Mouse (Mus musculus) embryo, embryonic 9.5 days (tissue): Measurements from ENCODE around the gene Sars.

Experiments used
- DNase-seq: peaks from one replicate; pipeline ENCODE4 v3.0.0-alpha.2; 2017; ENCODE audit errors: extremely low spot score

Gene Sars

DNA sequence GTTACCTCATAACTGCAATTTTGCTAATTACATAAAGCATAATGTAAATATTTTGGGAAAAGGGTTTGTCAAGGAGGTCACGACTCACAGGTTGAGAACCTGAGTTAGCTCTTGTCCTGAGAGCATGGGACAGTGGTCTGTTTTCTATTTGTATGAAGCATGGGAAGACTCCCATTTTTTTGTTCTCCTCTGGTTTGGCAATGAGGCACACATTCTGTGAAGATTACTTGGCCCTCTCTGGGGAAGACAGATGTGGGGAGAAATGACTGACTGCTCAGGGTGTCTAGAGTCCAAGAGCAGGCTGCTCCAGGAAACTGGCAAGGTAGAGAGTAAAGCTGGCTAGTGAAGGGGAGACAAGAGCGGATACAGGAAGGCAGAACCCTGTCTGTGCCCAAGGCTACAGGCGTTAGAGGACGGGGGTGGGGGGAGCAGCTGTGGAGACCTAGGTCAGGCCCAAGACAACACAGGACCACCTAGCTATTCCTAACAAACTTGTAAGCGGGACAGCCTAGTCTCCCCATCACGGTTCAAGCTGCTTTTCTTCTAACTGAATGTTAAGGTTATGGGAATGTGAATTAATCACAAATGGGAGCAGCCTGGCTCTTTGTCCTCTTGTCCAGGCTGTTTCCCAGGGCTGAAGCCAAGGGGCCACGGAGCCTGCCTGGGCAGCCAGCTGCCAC is 19.9 kb downstream of the Sars start:
- no peak for DNase-seq

GRCm38 (mm10) chr3:108423844-108424801 is 20.9 kb downstream of the Sars start:
- no peak for DNase-seq

- DNase-seq, result no peak
These were observed 22.0 kb downstream of the Sars start for GRCm38 (mm10) chr3:108423006-108423405.

- DNase-seq, result peak; percentile 85
These were observed 29.2 kb downstream of the Sars start for GRCm38 (mm10) chr3:108415831-108416223.

DNA sequence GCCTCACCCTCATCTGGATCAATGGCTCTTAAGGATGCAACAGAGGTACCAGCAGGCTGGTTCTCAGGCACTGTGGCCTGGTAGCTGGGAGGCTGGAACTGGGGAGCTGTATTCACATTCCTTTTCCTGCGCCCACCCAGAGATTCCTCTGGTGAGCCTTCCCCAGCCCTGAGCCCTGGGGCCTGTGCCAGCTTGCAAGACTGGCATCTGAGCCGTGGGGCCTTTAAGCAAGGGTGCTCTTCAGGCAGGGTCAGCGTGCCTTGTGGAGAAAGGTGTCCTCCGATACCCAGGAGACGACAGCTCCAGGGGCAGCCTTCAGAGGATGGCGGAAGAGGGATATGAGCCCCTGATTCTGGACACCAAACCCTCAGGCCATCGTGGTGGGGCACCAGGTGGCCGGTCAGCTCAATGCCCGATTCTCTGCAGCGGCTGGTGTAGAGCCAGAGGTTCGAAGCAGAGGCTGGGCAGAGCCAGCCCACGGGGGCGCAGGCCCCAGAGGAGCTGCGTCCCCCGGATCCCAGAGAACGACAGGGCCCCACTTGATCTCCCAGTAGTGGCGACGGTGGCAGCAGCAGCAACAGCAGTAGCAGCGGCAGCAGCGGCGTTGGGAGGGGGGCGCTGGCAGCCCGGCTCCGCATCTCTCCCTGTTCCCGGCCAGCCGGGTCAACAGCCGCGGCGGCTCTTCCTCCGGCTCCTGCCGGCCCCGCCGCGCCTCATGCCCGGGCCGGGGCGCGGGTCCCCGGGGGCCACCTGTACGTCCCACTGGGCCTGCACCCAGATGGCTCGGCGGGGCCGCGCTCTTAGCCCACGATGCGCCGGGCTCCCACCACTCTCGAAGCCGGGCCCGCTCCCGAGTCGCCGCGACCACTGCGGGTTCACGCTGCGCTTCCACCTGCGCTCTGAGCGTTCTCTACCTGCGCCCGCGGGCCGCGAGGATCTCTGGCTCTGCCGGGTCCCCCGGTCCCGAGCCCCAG is 29.9 kb downstream of the Sars start, which contains the start of gene Celsr2:
Gene Celsr2 (minus strand): TSS at position 696 of the 974 bp plus-strand sequence.
- no peak for DNase-seq

GRCm38 (mm10) chr3:108413634-108414360 is 31.2 kb downstream of the Sars start:
- no peak for DNase-seq

DNA sequence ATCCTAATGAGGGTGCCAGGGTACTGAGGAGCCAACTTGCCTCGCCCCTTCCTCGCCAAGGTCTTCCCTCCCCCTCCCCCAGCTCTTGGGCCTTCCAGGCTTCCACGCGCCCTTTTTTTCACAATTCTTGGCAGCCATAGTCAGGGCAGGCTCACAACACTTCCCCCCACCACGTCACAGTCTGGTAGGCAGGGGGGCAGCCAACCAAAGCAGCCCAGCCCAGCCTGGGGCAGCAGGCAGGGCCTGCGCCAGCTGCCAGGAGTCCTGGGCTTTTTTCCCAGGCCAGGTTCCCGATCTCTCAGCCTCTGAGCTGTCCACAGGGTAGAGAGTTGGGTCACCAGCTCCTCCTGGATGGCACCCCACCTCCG is 33.3 kb downstream of the Sars start:
- no peak for DNase-seq

GRCm38 (mm10) chr3:108411026-108411753 is 33.8 kb downstream of the Sars start:
- no peak for DNase-seq

GRCm38 (mm10) chr3:108410359-108410714 is 34.7 kb downstream of the Sars start:
- peak; percentile 79 for DNase-seq

- no peak for DNase-seq
These were observed 35.2 kb downstream of the Sars start for GRCm38 (mm10) chr3:108409656-108410358.

DNA sequence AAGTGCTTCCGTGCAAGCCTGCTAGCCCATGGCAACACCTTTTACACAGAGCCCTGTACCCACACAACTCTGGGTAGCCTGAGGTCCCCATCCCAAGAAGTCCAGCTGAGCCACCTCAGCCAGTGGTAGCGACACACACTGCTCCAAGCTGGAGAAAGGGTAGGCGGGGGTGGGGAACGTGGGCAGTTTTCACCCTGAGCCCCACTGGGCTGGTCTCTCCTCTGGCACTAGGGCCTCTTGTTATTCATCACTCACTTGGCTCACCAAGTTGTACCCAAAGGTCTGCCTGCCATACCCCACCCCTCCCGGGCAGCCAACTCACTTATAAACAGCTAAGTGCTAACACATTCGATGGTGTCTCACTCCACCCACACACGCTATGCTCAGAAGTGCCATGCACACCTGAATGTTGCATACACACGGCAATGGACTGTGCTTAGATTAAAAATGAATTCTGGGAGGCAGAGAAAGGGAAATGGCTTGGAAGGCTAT is 36.4 kb downstream of the Sars start:
- DNase-seq, result no peak

DNA sequence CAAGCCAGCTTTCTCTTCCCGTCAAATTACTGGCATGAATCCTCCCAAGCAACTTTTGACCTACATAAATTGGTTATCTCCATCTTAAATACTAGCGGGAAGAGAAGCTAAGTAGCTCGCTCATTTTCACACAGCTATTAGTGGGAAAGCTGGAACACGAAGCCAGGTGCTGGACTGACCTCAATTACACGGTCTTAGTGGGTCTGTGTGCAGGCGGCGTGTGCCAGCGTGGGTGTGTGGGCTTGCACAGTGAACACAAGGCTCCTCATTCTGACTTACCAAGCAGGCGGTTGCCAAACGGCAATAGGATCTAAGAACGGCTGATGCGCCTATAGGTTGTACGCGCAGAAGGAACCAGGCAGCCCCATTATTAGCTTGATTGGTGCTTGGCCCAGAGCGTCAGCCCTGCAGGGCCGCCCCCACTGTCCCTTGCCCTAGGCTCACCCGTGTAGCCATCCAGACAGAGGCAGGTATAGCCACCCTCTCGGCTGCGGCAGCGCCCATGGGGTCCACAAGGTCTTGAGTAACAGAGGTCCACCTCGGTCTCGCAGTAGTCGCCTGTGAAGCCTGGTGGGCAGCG is 38.6 kb downstream of the Sars start:
- DNase-seq, result no peak

DNA sequence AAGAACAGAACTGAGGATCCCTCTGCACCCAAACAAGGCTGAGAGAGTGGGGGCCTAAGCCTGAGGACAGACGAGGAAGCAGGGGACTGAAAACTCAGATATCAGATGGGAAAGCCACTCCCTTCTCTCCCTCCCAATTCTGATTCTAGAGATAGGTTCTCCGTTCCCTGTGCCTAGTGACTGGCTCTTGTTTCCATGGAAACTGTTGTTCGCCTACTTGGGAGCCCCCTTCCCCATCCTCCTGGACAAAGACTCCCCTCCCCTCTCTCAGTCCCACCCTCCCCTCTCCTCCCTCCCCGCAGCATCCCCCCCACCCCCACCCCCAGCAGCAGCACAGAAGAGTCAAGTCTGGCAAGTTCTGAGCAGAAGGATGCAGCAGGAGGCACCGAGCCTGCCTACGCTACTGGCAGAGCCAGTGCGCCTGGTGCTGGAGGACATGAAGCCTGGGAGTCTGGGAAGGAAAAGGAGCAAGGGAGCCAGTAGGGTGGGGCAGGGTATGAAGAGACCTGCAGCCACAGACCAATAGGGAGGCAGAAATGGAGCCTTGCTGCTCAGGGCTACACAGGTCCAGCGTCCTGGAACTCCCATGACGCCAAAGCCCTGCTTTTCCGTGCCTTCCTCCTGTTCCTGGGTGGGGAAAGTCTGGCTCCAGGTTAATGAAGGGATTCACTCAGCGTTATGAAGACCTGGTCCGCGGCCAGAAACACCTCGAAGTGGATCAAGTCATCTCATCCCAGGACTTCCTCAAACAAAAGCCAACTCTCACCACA is 39.3 kb downstream of the Sars start:
- DNase-seq, result no peak

DNA sequence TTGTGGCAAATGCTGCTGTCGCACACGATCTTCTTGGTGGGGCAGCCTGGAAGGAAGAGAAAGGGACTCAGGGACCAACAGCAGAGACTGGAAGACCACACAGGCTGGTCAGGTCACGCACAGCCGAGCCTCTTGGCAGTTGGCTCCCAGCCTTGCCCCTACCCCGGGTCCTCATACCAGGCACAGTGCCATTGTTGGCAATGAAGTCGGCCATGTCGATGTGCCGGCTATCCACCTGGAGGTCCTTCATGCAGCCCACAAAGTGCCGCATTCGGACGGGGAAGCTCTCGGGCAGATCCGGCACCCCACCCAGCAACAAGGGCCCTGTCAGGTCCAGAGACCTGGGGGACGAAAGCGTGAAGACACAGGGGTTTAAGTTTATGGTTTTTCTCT is 42.5 kb downstream of the Sars start:
- DNase-seq, result no peak

DNA sequence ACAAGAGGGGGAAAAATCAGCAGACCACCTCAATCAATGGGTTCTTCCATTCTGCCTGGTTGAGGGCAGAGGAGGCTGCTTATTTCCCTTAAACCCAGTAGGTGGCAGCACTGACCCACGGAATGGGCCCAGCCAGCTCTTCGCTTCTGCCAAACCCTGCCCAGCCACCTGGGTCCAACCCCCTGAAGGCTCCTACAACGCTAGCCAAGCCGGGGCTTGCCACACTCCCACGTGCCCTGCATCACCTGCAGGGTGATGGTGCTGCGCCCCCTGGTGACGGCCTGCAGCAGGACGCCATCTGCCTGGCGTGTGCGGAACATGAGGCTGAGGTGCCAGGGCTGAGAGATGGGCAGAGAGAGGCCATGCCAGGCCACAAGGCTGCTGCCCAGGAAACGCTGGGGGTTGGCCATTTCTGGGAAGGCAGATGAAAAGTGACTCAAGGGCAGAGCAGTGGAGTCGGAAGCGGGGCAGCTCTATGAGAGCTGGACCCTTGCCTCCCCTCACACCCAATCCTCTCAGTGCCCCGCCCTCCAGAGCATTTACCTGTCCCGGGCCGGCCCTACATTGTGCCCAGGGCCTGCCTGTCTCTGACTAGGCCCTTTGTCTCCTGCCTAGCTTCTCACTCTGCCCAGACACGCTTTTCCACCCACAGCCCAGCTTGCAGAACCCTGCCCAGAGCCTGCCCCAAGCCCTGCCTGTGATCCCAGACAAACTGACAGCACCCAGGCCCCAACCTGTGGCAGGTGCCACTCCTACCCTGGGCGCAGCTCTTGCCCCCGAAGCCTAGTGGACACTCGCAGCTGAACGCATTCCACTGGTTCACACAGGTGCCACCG is 43.1 kb downstream of the Sars start:
- peak; percentile 81 for DNase-seq

- no peak for DNase-seq
These were observed 44.6 kb downstream of the Sars start for GRCm38 (mm10) chr3:108400442-108400841.

DNA sequence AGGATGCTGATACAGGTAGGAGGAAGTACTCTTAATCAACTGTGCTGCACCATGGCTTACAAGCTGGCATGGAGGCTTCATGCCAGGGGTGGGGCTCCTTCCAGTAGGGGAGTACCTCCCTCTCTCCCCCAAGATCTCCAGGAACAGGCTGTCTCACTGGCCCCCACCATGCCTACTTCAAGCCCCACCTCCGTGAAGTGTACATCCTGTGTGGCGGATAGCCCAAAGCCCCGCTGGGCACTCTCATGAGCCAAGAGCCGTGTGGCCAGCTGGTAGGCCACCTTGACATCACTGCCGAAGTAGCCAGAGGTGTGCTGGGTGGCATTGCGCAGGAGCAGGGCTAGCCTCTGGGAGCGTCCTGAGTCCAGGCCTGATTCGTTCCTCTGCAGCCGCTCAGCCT is 46.7 kb downstream of the Sars start:
- no peak for DNase-seq

DNA sequence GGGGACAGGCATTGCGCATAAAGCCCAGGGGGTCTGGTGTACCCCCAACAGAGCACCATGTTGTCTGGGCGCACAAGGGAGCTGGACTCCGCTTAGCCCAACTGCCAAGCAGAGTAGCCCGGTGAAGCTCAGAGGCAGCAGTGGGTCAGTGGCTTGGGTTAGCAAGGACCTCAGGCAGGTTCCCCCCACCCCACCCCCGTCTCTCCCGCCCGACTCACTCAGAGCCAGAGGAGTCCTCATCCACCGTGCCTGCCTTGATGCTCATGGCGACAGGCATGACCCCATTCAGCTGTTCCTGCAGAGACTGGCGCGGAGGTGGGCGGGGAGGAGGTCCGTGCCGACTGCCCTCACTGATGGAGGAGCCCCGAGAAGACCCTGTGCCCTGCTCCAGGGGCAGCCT is 52.2 kb downstream of the Sars start:
- no peak for DNase-seq
